Mouse (Mus musculus) ovary, postnatal 10 days (tissue): ENCODE measurements around the gene Dip2b.

ENCODE experiments used
- DNase-seq: peaks from one replicate; pipeline ENCODE4 v3.0.0; 2022; ENCODE audit warnings: low spot score

Gene Dip2b

GRCm38 (mm10) chr15:100220916-100221315, 182.5 kb downstream of the Dip2b start:
- no peak for DNase-seq

GRCm38 (mm10) chr15:100225381-100225780, 186.9 kb downstream of the Dip2b start:
- no peak for DNase-seq

GRCm38 (mm10) chr15:100225891-100226290, 187.4 kb downstream of the Dip2b start:
- no peak for DNase-seq

GRCm38 (mm10) chr15:100227031-100227662, 188.7 kb downstream of the Dip2b start:
- peak; percentile 88 for DNase-seq

- peak; percentile 12 for DNase-seq
These were observed 189.4 kb downstream of the Dip2b start, which contains the start of gene Atf1 for GRCm38 (mm10) chr15:100227663-100228534. Gene Atf1 (plus strand): TSS chr15:100227819.

- DNase-seq: no peak
These were observed 190.3 kb downstream of the Dip2b start for GRCm38 (mm10) chr15:100228535-100229336.

GRCm38 (mm10) chr15:100230655-100231054, 192.2 kb downstream of the Dip2b start:
- DNase-seq: no peak

- no peak for DNase-seq
These were observed 193.4 kb downstream of the Dip2b start for GRCm38 (mm10) chr15:100231616-100232525.

- no peak for DNase-seq
These were observed 196.9 kb downstream of the Dip2b start for GRCm38 (mm10) chr15:100235208-100235965.

- no peak for DNase-seq
These were observed 198.5 kb downstream of the Dip2b start for GRCm38 (mm10) chr15:100236952-100237351.

- no peak for DNase-seq
These were observed 203.3 kb downstream of the Dip2b start for GRCm38 (mm10) chr15:100241780-100242179.

GRCm38 (mm10) chr15:100245951-100246350, 207.5 kb downstream of the Dip2b start:
- DNase-seq: no peak

GRCm38 (mm10) chr15:100247296-100247695, 208.8 kb downstream of the Dip2b start:
- no peak for DNase-seq

GRCm38 (mm10) chr15:100248665-100249433, 210.4 kb downstream of the Dip2b start:
- DNase-seq: no peak

- no peak for DNase-seq
These were observed 212.8 kb downstream of the Dip2b start for GRCm38 (mm10) chr15:100251153-100251780.

- DNase-seq: no peak
These were observed 217.9 kb downstream of the Dip2b start for GRCm38 (mm10) chr15:100256386-100256785.

- no peak for DNase-seq
These were observed 218.8 kb downstream of the Dip2b start for GRCm38 (mm10) chr15:100257305-100257704.

- DNase-seq: no peak
These were observed 220.4 kb downstream of the Dip2b start for GRCm38 (mm10) chr15:100258646-100259425.
